Mouse (Mus musculus): ENCODE measurements at regions not wholly inside any gene's neighbourhood (a gene's known extent, or its start where the extent isn't known, plus 50 kb on each side); places are given as distances from the start of the nearest gene placed in this dataset.

GRCm38 (mm10) chr13:99057696-99058095, 73.3 kb upstream of the 1700024P04Rik start:
- CTCF ChIA-PET: no interaction called here

- CTCF ChIA-PET: no interaction called here
Measured at GRCm38 (mm10) chr13:99057293-99057588, 72.9 kb upstream of the 1700024P04Rik start.

GRCm38 (mm10) chr13:99056432-99057292, 72.3 kb upstream of the 1700024P04Rik start:
- CTCF ChIA-PET: no interaction called here

DNA sequence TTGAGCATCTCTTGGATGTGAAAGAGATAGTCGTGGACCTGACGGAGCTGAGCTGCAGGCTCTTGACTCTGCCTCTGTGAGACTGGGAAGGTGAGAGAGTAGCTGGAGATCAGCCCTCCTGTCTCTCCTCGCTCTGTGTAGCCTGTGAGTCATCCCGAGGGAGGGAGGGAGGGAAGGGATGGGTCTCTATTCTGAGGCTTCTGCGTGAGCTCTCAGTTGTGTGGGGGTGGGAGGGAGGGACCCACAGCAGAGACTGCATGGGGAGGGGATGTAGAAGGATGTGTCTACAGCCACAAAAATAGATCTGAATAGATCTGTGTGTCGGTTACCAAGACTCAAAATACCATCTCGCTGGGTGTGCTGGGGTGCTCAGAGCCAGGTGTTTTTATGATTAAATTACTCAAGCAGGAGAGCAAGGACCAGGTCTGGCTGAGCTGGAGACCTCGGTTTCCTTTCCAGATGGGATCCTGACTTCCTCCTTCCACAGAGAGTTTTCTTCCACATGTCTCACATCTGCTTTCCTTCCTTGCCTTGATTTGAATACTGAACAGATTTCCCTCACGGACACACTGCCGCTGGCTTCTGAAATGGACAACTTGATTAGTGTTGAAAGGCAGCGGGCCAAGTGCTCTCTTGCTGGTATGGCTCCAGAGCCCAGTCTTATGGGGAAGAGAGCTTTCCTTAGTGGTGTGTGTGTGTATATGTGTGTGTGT, 71.4 kb upstream of the 1700024P04Rik start:
- CTCF ChIA-PET: interaction anchor here (0.5 kb wide), 1 partner anchor 195 kb away, joined by 4 read pairs; no protein-coding TSS in a partner anchor

DNA sequence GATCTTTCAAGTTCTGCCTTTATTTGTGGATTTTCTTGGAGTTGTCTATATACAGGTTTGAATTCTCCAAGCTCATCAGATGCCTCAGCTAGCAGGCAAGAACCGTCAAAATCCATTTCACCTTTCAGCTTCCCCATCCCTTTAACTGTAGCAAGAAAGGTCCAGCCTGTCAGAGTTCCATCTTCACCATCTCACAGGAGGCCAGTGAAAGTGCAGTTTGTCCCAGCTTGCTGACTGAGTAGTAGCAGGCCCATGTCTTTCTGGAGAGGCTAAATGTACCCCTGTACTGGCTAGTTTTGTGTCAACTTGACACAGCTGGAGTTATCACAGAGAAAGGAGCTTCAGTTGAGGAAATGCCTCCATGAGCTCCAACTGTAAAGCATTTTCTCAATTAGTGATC, 67.7 kb upstream of the 1700024P04Rik start:
- CTCF ChIA-PET: no interaction called here

- CTCF ChIA-PET: no interaction called here
Measured at GRCm38 (mm10) chr13:99049699-99050098, 65.3 kb upstream of the 1700024P04Rik start.

DNA sequence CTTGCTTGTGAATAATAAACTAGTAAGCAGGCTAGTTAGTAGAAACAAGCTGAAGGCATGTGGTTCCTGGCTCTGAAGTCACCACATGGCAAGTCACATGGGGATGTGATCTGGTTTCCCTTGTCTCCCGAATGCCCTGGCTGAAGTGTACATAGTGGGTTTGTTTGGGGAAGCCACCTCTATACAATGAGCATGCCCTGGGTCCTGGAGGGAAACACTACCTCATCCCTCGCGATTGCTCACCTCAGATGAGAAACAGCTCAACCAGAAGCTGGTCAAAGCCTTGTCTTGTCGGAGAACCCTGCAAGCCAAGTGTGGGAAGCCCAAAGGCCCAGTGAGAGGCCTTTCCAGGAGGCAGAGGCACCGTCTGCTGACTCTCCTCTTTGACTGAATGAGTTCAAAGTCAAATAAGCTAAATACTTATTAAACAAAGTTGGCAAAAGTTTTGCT, 64.3 kb upstream of the 1700024P04Rik start:
- CTCF ChIA-PET: no interaction called here

DNA sequence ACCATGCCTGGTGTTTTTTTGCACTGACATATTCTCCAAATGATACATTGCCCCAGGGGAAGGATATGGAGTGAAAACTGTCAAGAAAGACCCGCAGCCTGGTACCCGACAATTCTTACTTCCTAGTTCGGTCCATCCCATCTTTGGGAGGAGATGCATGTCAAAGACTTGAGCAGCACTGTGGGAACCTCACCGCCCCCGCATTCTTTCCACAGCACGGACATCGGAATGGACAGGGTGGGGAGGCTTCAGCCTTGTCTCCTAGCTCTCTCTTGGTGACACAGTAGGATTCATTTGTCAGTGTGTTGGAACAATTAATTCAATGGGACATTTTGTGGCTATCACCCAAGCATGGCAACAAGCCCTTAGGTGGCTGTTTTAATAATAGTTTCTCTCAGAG, 62.9 kb upstream of the 1700024P04Rik start:
- CTCF ChIA-PET: interaction anchor here (0.6 kb wide), 1 partner anchor 15 kb away, joined by 3 read pairs; no protein-coding TSS in a partner anchor

GRCm38 (mm10) chr13:99046737-99047136, 62.4 kb upstream of the 1700024P04Rik start:
- CTCF ChIA-PET: interaction anchor here (0.6 kb wide), 1 partner anchor 14 kb away, joined by 3 read pairs; no protein-coding TSS in a partner anchor

DNA sequence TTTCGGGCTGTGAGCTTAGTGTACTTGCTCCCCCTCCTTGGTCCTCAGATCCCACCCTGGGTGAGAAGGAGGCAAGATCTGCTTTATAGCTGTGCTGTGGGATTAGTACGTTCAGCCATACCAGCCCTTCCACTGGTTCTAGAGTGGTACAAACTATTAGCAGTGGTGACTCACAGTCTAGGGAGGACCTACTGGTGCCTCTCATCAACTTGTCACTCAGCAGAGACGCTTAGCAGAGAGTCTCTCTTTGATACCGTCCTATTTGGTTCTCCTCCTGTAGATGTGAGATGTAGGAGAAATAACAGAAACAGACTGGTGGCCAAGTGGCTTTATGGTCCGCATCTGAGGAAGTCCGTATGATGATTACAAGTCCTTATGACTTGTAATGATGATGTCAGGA, 57.7 kb upstream of the 1700024P04Rik start:
- CTCF ChIA-PET: no interaction called here

GRCm38 (mm10) chr13:99041256-99041655, 56.9 kb upstream of the 1700024P04Rik start:
- CTCF ChIA-PET: no interaction called here

- CTCF ChIA-PET: interaction anchor here (0.6 kb wide), 1 partner anchor 153 kb away, joined by 3 read pairs; no protein-coding TSS in a partner anchor
Measured at GRCm38 (mm10) chr13:99040846-99041245, 56.5 kb upstream of the 1700024P04Rik start.

- CTCF ChIA-PET: interaction anchor here (0.6 kb wide), 1 partner anchor 153 kb away, joined by 3 read pairs; no protein-coding TSS in a partner anchor
Measured at GRCm38 (mm10) chr13:99040171-99040570, 55.8 kb upstream of the 1700024P04Rik start.

- CTCF ChIA-PET: interaction anchor here (0.5 kb wide), 1 partner anchor 1841 kb away, joined by 3 read pairs; no protein-coding TSS in a partner anchor
Measured at GRCm38 (mm10) chr13:99039063-99039385, 54.7 kb upstream of the 1700024P04Rik start.

GRCm38 (mm10) chr13:99038198-99039062, 54.1 kb upstream of the 1700024P04Rik start:
- CTCF ChIA-PET: no interaction called here

GRCm38 (mm10) chr13:99037131-99037530, 52.8 kb upstream of the 1700024P04Rik start:
- CTCF ChIA-PET: no interaction called here
